In genomic region chr19:50676578-50677524, GRCm38 (mm10) we compare ENCODE assay signal across 9 mouse cellular contexts. TPM values are rescaled to one million over a fixed set of nuclear protein-coding genes. Genes with fewer than 3 reads are reported as not detected.
DNase-seq lines count a peak whose midpoint lies in the region; ATAC-seq and TF ChIP-seq lines count a peak whose summit lies in the region.
"Had no signal": no experiment of that assay in that cellular context is flagged by ENCODE, and none has a peak within 500 bp of the region (broad histone marks: within the 10 kb centered on the region; RNA-seq: fewer than 3 reads in every experiment).

No protein-coding gene starts in this region.

- H3K4me2 ChIP-seq in heart, embryonic 15.5 days: peak overlapping the region; percentile 99
- peak overlapping the region; percentile 97 for H3K4me2 ChIP-seq in hindbrain, embryonic 14.5 days (replicated peaks)
- H3K4me2 ChIP-seq in midbrain, postnatal 0 days (ENCODE audit: low read depth, low read length, poor library complexity, severe bottlenecking): peak overlapping the region; percentile 92

- H3K4me1 ChIP-seq in heart, embryonic 15.5 days (replicated peaks): peaks cover 9% of the 10 kb centered on the region
- H3K4me1 ChIP-seq in embryonic facial prominence, embryonic 10.5 days: peaks cover 9% of the 10 kb centered on the region; the same call in 1 of the 2 replicates
- no peaks in the 10 kb centered on the region for H3K4me1 ChIP-seq in hindbrain, embryonic 14.5 days (replicated peaks; ENCODE audit: control insufficient read depth, insufficient read depth, low read length)
- no peaks in the 10 kb centered on the region for H3K4me1 ChIP-seq in midbrain, postnatal 0 days (ENCODE audit: insufficient read depth, low read length)

- WGBS in heart, embryonic 15.5 days: 39% methylated on average over 19 of the region's 19 CpGs
- WGBS in embryonic facial prominence, embryonic 10.5 days: 38% methylated on average over 19 of the region's 19 CpGs
- WGBS in hindbrain, embryonic 14.5 days: 37% methylated on average over 19 of the region's 19 CpGs
- 11% methylated on average over 19 of the region's 19 CpGs for WGBS in midbrain, postnatal 0 days

- peaks cover 39% of the 10 kb centered on the region for H3K27me3 ChIP-seq in heart, embryonic 15.5 days
- H3K27me3 ChIP-seq in embryonic facial prominence, embryonic 10.5 days (replicated peaks; ENCODE audit: low read depth, poor library complexity, severe bottlenecking): peaks cover 60% of the 10 kb centered on the region
- peaks cover 7% of the 10 kb centered on the region for H3K27me3 ChIP-seq in hindbrain, embryonic 14.5 days (ENCODE audit: control insufficient read depth, insufficient read depth, low read length)
- H3K27me3 ChIP-seq in midbrain, postnatal 0 days (ENCODE audit: insufficient read depth, low read length): no peaks in the 10 kb centered on the region

- no peak for ATAC-seq in heart, embryonic 15.5 days (replicated peaks; ENCODE audit: insufficient number of reproducible peaks, insufficient read depth, low FRiP score, low read depth)
- ATAC-seq in hindbrain, embryonic 14.5 days (ENCODE audit: low FRiP score): no peak
- no peak for ATAC-seq in midbrain, postnatal 0 days (ENCODE audit: low FRiP score)
- ATAC-seq: inflammation-experienced regulatory T-cells, adult 6 months had no signal

- peak overlapping the region; percentile 59; the same call in 1 of the 2 replicates for H3K4me3 ChIP-seq in heart, embryonic 15.5 days
- peak overlapping the region; percentile 64 for H3K4me3 ChIP-seq in embryonic facial prominence, embryonic 10.5 days
- peak overlapping the region; percentile 83 for H3K4me3 ChIP-seq in hindbrain, embryonic 14.5 days (replicated peaks; ENCODE audit: low read length)
- H3K4me3 ChIP-seq in midbrain, postnatal 0 days (ENCODE audit: low read depth, low read length): peak overlapping the region; percentile 71

- H3K36me3 ChIP-seq in heart, embryonic 15.5 days: no peaks in the 10 kb centered on the region
- H3K36me3 ChIP-seq in embryonic facial prominence, embryonic 10.5 days (replicated peaks): no peaks in the 10 kb centered on the region
- no peaks in the 10 kb centered on the region for H3K36me3 ChIP-seq in hindbrain, embryonic 14.5 days (replicated peaks; ENCODE audit: control insufficient read depth, insufficient read depth)
- no peaks in the 10 kb centered on the region for H3K36me3 ChIP-seq in midbrain, postnatal 0 days (ENCODE audit: insufficient read depth, low read length)

- no peak for TF ChIP-seq CTCF in midbrain, postnatal 0 days (IDR thresholded peaks at IDR 0.05)

- DNase-seq in heart, postnatal 4 days: no peak
- peak; percentile 10 for DNase-seq in embryonic facial prominence, embryonic 10.5 days (ENCODE audit: low spot score)
- peak; percentile 39 for DNase-seq in hindbrain, embryonic 14.5 days (ENCODE audit: low spot score)
- peak; percentile 49 for DNase-seq in midbrain, postnatal 0 days (ENCODE audit: low spot score)
- no peak for DNase-seq in urinary bladder, adult 18-20 months (ENCODE audit: low spot score in 2 of 2)
- no peak for DNase-seq in thymus, postnatal 14 days
- DNase-seq in urinary bladder, adult 2 months (ENCODE audit: low spot score): no peak

- no peaks in the 10 kb centered on the region for H3K9me3 ChIP-seq in heart, embryonic 15.5 days (replicated peaks)
- no peaks in the 10 kb centered on the region for H3K9me3 ChIP-seq in embryonic facial prominence, embryonic 10.5 days
- H3K9me3 ChIP-seq in hindbrain, embryonic 14.5 days (ENCODE audit: control insufficient read depth, low read length): no peaks in the 10 kb centered on the region
- H3K9me3 ChIP-seq in midbrain, postnatal 0 days (ENCODE audit: low read length): no peaks in the 10 kb centered on the region

- no peak overlapping the region for H3K9ac ChIP-seq in heart, embryonic 15.5 days
- H3K9ac ChIP-seq in hindbrain, embryonic 14.5 days: peak overlapping the region; percentile 76
- peak overlapping the region; percentile 64 for H3K9ac ChIP-seq in midbrain, postnatal 0 days (replicated peaks; ENCODE audit: low read length, poor library complexity, severe bottlenecking)

- no peak overlapping the region for H3K27ac ChIP-seq in heart, embryonic 15.5 days
- H3K27ac ChIP-seq in embryonic facial prominence, embryonic 10.5 days (replicated peaks): no peak overlapping the region
- no peak overlapping the region for H3K27ac ChIP-seq in hindbrain, embryonic 14.5 days
- H3K27ac ChIP-seq in midbrain, postnatal 0 days (ENCODE audit: low read depth, low read length): no peak overlapping the region; the same call in 1 of the 2 replicates

RNA-seq across cellular contexts. Expression of gene Sorcs1, which starts 1.6 kb away (rescaled TPM):
- 0.57 and 1.2 TPM in 2 replicates for polyA plus RNA-seq in heart, embryonic 15.5 days (2015; fragmentation: Nextera tagmentation; extraction: Ambion mirVana)
- total RNA-seq in heart, postnatal 4 days (2021): under 1 TPM; 0.95 to 0.98 TPM
- polyA plus RNA-seq in embryonic facial prominence, embryonic 10.5 days (2016; fragmentation: Nextera tagmentation; extraction: Ambion mirVana): 2.2 and 2.4 TPM in 2 replicates
- polyA plus RNA-seq in hindbrain, embryonic 14.5 days (2014; fragmentation: Nextera tagmentation; extraction: Ambion mirVana): 16.8 and 18.4 TPM in 2 replicates
- 29.2 and 32.8 TPM in 2 replicates for total RNA-seq in midbrain, postnatal 0 days (2014; rRNA removed)
- polyA plus RNA-seq in midbrain, postnatal 0 days (2015; fragmentation: Nextera tagmentation; extraction: Ambion mirVana): 13.8 and 15.0 TPM in 2 replicates
- polyA plus RNA-seq in urinary bladder, adult 2 months (2012; rRNA removed): 2.0 and 2.3 TPM in 2 replicates

Comparison
In these comparisons a context has a peak if more than half of its experiments do, and no peak if none do; other contexts are left out.
1. DNase-seq: peak in embryonic facial prominence, embryonic 10.5 days (single experiment), hindbrain, embryonic 14.5 days (single experiment) and midbrain, postnatal 0 days (single experiment); none in heart, postnatal 4 days (single experiment), urinary bladder, adult 18-20 months (0 of 2), thymus, postnatal 14 days (single experiment) and urinary bladder, adult 2 months (single experiment).
2. Peak in every context shown above with its lines, with median percentiles within 50 percentile points of each other: H3K4me2 ChIP-seq and H3K4me3 ChIP-seq.